Mouse (Mus musculus) cerebellum, adult 11-12 months (tissue): ENCODE results near the gene Tgm2.

ENCODE experiments used
- DNase-seq: peaks from one replicate; pipeline ENCODE4 v3.0.0; 2022

Tgm2 gene

DNA sequence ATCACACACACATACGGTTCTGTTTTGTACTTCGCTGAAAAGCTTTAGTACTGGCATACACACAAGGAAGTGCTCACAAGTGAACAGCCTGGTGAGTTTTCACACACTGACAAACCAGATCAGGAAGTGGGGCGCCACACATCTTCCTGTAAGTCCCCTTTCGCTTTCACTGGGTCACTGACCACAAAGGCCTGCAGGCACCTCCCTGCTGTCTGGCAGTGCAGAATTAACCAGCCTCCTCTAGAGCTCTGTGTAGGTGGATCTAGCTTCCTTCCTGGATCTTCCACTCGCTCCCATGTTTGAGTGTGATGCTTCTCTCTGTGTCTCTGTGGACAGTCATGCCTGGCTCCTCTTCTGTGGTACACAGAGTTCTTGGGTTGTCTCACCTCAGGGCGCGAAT, 20.4 kb upstream of the Tgm2 start:
- no peak for DNase-seq

DNA sequence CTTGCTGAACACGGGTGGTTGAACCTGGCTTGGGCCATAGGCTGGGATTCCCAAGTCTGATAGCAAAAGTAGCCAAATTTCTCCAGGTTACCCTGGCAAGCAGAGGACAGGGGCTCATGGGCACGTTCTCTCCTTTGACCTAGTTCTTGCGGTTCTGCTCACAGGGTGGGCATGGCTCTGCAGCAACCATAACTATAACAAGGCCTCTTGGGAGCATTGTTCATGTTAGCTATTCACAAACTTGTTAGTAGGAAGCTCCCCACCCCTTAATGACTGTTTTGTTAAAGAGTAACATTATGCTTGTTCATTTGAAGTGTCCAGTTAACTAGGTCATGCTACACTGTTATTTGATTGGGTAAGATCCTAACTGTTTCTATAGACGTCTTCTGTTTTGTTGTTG, 19.5 kb upstream of the Tgm2 start:
- no peak for DNase-seq

DNA sequence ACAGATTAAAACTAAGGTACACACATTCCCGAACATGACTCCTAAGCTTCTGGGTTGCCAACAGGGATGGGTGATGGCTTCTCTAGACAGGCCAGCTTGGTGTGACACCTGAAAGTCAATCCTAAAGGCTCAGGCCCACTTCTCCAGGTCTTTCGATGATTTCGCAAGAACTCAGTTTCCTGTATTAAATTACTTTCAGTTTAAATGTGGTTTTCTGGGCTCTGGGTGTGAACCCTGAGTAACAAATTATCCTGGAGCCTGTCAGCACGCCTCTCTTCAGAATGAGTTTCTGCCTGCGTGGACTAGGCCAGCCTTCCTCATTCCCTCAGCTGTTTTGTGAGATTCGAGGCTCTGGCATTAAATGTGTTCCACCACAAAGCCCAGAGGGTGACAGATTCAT, 16.8 kb upstream of the Tgm2 start:
- DNase-seq: no peak

DNA sequence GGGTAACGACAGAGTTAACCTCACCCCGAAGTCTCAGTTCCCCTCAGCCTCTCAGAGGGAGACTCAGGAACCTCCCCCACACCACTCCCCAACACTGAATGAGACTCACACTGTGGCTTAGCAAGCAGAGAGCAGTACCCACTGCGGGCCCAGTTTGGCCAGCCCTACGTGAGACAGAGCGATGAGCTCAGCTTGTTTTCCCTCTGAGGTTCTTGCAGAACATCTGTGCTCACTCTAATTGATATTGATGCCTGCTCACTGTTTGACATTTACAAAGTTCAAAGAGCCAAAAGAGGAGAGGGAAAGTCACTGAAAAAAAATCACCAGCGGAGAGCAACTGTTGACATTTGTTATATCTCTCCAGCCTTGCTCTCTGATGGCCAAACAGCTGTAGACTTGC, 15.5 kb upstream of the Tgm2 start:
- DNase-seq: no peak

DNA sequence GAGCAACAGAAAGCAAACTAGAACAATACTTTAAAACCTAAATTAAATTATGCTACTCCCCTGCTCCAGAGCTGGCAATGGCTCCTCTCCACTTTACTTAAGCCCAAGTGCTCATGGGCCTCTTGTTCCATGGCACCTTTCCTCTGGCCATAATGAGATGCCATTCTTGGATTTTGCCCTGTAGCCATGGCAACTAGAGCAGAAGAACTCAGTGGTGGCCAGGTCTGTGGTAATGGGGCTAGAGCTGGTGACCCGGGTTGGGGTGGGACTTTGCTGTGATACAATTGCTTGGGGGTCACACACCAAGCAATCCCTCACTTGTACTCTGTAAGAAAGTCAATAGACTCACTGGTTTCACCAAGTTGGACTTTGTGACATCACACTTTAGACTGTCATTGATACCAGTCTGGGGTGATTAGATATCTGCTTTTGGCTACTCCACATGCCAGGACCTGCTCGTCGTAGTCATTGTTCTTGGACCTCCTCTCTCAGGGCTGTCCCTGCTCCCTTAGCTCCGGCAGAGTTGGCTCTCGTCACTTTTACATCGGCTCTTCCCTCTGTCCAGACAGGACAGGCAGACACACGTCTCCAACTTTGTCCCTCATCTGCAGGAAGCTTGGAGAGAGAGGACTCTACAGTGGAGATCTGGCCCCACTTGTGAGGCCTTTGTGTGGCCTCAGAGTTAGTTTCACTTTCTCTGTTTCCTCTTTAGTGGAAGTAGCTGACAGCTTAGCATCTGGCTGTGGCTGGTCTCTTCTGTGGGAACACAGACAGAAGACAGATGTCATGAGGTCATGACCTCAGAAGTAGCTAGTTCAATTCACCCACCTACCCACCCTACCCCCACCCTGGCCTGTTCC, 13.4 kb upstream of the Tgm2 start:
- DNase-seq: no peak

DNA sequence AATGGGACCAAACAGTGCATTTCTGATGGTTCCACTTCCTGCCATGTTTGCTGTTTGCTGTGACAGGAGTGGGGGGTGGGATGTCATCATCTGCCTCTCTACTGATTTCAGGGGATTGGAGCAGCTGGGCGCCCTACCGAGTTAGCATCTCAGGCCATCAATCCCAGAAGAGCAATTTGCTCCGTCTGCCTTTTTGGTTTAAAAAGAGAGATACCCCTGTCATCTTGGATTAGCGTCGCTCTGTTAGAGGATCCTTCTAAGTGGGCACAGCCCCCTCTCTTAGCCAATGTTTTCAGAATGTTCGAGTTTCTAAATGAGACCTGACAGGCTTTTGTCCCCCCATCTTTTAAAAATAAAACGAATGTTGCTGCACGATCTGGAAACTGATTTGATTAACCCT, 11.4 kb upstream of the Tgm2 start:
- no peak for DNase-seq

- no peak for DNase-seq
These were observed 10.3 kb upstream of the Tgm2 start for GRCm38 (mm10) chr2:158156487-158156886.

DNA sequence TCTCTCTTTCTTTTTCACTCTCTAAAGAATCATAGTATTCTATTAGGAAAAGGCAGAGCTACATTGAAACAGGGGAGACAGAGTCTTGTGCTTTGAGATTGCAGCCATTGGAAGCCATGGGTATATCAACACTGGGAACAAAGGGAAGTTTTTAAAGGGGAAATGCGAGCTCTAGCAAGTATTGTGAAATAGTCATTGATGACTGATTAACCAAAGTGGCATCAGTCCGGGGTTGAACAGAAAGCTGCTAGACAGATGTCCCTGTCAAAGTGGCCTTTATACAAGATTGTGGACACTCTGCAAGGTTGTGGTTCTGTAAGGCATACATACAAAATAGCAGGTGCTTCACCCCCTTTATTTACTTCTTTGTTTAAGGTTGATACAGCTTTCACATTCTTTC, 9.4 kb upstream of the Tgm2 start:
- DNase-seq: no peak

- DNase-seq: no peak
These were observed 8.9 kb upstream of the Tgm2 start for GRCm38 (mm10) chr2:158155101-158155500.

DNA sequence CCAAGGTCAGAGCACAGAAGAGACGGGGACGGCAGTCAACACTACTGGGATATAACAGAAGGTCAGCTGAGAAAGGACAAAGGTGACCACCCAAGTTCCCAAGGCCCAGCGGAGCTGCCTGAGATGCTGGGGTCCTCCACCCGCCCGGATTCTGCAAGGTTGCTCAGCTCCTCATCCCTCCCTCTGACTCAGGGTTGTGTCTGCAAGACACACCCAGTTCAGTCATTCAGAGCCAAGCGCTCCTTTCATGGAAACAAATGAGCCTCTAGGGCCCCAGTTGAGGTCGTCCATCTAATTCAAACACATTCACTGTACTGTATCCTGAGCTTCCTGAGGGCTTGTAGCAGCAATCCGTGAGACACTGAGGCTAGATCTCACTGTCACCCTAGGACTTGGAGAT, 8.4 kb upstream of the Tgm2 start:
- DNase-seq: no peak

- no peak for DNase-seq
These were observed 7.6 kb upstream of the Tgm2 start for GRCm38 (mm10) chr2:158153728-158154343.

GRCm38 (mm10) chr2:158152685-158153309, 6.6 kb upstream of the Tgm2 start:
- DNase-seq: no peak

GRCm38 (mm10) chr2:158151077-158151476, 4.8 kb upstream of the Tgm2 start:
- no peak for DNase-seq

GRCm38 (mm10) chr2:158146971-158147370, 735 bp upstream of the Tgm2 start:
- DNase-seq: no peak

DNA sequence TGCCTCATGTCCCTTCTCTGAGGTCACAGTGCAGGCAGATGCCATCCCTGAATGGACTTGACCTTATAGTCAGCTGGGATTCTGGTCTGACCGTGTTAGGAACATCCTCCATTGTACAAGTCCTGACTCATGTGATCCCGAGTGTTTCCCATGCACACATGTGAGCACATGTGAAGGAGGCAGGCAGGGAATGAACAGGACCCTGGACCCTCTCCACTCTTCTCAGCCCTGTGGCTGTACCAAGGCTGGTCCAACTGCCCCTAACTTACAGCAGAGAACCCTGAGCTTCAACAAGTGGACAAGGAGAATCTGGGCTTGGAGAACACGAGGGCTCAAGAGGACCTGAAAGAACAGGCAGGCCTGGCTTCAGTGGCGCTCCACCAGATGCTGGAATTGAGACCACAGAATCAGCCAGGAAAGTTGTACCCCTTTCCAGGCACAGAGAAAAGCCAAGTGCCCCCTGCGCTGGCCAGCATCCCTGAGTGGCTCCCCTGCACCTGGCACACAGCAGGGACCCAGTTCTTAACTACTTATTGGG, 639 bp downstream of the Tgm2 start:
- DNase-seq: no peak

- no peak for DNase-seq
These were observed 1.3 kb downstream of the Tgm2 start for GRCm38 (mm10) chr2:158144750-158145527.

DNA sequence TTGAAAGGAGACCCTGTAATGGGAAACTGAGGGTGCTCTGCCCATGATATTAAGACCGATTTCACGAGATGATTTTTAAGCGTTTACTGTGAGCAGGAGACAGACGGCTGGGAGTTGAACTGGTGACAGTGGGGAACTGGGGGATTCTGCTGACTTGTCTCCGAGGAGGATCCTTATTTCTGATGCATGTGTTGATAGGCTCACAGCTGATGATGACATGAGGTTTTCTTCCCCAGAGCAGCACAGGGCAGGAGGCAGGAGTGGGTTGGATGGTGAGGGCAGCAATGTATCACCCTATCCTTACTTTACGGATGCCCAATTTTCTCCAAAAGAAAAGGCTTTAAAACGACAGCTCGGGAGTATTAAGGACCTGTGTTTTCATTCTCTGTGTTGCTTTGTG, 2.0 kb downstream of the Tgm2 start:
- DNase-seq: no peak

DNA sequence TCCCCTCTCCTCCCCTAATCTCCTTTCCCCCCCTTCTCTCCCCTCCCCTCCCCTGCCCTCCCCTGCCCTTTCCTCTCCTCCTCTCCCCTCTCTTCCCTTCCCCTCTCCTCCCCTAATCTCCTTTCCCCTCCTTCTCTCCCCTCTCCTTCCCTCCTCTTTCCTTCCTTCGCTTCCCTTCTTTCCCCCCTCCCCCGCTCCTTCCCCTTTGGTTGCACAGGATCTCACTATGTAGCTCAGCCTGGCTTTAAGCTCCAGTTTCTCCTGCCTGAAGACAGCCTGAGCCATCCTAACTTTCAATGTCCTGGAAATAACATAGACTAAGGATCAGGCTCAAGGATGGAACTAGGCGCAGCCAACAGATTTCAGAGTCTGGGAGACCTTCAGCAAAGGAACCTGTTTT, 2.4 kb downstream of the Tgm2 start:
- DNase-seq: no peak

DNA sequence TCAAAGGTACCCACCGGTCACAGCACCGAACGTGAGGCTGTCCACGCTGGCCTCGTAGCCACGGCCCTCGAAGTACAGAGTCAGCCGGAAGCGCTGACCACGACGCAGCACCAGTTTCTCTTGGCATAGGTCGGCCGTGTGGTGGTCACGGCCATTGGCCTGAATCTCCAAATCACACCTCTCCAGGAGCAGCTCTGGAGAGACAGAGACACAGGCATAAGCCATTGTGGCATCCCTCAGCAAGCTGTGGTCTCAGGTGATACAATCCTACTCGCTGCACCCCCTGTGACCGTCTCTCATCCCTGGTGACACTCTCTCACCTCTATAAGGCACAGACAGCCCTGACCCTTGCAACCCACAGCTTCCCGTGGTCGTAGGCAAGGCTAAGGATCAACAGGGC, 3.3 kb downstream of the Tgm2 start:
- DNase-seq: no peak

- DNase-seq: no peak
These were observed 4.4 kb downstream of the Tgm2 start for GRCm38 (mm10) chr2:158141690-158142440.

DNA sequence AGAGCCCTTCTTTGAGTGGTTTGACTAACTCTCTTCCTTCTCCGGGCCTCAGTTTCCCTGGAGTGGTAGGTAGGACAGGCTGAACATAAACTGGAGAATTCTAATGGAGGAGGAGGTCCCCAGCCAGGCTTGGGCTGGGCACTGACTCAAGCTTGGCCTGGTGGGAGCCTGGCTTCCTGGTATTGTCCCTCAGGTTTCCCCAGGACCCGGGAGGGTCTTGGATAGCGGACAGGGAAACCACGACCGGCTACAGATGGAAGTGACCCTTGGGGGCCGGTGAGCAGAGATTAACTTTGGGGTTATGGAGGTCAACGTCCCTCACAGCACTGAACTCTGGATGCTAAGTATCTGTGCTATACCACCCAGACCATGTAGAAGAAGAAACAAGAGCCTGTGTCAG, 5.0 kb downstream of the Tgm2 start:
- DNase-seq: no peak

DNA sequence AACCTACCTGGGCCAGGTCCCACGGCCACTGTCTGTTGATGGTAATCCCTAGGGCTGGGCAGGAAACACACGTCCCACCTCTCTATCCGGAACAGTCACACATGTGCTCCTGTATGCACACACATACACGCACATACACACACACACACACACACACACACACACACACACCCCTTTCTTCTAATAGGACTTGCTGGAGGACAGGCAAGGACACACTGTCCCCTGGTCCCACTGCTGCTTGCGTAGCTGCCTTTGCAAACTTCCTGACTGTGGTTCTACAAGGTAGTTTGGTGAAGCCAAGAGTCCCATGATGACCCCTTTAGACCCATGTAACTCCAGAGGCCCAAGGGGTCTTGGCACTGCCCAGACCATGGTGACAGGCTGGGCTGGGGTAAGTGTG, 5.6 kb downstream of the Tgm2 start:
- no peak for DNase-seq
